Mouse (Mus musculus) MEL-GATA-1-ER (cell line): ENCODE results near the gene Mroh8.
"Not testable (repeated sequence)": the region's sequence is repeated elsewhere in the genome, so short reads cannot be mapped to it uniquely, and the experiment has no call there.

Experiments used
- DNase-seq: peaks from one replicate; pipeline ENCODE4 v3.0.0-alpha.2; 2012; ENCODE audit warnings: low read depth; ENCODE audit errors: extremely low read depth

The Mroh8 gene

DNA sequence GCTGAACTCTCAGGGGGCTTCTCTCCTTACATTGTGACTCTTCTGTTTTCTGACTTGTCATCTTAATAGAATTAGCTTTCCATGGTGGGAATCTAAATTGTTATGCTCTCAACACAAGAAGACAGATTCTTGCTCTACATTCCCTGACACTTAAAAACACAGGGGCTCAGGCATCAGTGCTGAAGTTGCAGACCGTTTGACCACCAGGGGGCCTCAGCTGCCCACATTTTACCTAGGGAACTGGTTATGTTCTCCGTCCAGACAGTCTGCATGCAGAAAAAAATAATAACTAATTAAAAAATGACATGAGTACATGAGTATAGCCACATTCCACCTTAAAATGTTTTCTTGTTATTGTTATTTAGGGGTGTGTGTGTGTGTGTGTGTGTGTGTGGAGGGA lies 12.7 kb upstream of the Mroh8 start:
- no peak for DNase-seq

DNA sequence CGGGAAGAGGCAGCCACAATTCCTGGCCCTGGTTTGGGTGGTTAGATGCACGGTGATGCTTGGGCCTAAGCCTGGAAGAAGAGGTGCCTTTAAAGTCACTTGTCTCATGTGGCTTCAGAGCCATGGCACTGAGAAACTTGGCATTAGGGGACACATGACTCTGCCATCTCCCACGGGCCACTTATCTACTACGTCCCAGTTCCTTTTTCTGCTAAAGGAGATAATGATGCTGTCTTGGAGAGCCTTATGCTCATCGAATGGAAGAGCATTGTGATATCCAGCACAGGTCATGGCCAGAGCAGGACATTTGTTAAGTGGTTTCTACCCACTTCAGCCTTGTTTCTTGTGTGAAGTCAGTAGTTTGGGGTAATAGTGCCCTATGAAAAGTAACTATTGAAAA lies 9.6 kb upstream of the Mroh8 start:
- DNase-seq, result peak; percentile 26

DNA sequence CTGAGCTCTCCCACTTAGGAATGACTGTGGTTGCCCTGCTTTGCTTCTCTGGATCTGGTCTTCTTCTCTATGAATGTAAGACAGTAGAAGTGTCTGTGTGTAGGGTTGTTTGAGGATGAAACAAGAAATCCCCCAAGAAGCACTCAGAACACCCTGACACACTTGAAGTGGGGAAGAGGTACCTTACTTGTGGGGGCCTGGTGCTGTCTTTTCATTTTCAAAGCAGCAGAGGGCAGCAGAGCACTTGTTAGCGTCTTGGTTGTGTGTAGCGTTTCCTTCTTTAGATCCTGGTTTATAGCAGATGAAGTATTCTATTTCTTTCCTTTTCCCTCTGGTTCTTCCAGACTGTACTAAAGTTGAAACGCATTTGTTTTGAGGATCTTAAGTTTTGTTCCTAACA lies 8.2 kb upstream of the Mroh8 start:
- DNase-seq, result peak; percentile 16

DNA sequence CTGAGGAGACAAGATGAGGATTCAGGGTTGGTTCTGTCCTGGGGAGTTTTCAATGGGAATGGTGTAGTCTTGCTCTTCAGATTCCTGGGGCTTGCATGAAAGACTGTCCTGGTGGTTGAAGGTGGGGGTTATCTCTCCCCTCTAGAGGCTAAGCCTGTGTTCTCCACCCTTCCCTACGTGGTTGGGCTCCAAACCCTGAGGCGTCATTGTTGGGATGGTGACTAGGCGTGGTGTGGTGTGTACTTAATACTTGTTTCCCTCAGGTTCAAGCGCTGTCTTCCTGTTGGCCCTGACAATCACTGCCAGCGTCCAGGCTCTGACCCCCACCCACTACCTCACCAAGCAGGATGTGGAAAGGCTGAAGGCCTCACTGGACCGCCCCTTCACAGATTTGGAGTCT lies 4.0 kb upstream of the Mroh8 start:
- no peak for DNase-seq

DNA sequence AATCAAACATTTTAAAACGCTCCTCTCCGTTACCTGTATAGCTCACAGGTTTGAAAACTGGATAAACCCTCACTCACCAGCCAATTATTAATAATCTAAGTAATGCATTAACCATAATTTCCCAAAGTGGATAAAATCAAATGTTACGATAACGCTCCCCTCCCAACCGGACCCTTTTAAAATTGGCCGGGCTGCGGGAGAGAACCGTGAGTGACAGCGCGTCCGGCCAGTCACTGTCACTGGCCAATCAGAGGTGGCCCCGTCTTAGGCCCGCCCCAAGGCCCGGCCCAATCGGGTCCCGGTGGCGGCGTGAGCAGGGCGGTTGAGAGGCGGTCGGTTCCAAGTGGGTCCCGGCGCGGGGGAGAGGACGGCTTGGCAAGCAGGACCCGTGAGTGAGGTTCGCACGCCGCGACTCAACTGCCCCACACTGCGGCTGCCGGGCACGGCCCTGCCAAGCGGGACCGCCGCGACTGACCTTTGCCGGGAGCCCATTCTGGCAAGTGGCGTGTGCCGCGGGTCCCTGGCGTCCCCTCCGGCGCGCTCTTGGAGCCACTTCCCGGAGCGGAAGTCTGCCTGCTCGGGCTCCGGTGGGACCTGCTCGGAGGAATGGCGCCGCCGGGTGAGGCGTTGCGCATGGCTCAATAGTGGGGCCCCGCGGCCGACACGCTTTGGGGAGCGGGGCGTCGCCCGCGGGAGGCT lies 483 bp downstream of the Mroh8 start, which contains the start of gene Rpn2:
Gene Rpn2 (plus strand): TSS at position 301 of the 699 bp plus-strand sequence.
- DNase-seq, result peak; percentile 66

DNA sequence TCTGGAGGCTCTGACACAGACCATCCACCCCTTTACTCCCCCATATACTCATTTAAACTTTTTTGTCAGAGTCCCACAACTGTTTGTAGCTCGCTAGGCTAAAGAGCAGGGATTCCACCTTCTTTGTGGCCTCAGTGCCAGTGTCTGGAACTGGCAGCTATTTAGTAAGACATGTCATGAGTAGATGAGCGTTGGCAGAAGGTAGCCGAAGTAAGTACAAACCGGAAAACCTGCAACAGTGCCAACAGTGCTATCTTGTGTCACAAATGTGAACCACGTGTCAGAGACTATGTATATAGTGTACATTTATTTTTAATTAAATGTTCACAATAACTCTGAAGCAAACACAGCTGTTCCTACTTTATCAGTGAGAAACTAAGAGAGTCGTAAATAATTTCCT lies 15.5 kb downstream of the Mroh8 start:
- no peak for DNase-seq

DNA sequence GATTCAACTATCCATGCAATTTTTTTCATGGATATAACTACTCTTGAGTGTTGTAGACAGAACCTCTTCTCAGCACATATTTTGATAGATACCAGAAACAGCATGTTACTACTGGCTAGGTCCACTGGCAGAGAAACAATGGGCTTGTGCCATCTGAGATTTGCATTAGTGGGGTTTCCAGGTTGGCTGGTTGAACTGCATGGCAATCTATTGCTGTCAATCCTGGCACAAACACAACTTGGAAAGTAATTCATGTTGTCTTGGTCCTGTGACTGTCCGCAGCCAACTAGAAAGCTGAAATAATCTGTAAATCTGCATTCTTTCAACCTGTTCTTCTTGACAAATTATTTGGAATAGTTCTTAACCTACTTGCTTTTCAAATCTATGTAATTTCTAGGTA lies 16.2 kb downstream of the Mroh8 start:
- no peak for DNase-seq

DNA sequence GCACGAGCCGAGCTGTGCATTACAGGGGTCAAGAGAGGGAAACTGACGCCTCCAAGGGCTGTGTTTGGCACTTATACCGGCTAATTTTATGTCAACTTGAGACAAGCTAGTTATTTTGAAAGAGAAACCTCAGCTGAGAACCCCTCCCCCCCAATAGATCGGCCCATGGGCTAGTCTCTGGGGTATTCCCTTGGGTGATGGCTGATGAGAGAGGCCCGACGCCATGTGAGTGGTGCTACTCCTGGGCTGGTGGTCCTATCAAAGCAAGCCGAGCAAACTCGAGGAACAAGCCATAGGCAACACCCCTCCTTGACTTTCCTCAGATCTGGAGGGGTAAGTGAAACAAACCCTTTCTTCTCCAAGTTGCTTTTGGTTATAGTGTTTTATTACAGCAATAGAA lies 16.8 kb downstream of the Mroh8 start:
- no peak for DNase-seq

DNA sequence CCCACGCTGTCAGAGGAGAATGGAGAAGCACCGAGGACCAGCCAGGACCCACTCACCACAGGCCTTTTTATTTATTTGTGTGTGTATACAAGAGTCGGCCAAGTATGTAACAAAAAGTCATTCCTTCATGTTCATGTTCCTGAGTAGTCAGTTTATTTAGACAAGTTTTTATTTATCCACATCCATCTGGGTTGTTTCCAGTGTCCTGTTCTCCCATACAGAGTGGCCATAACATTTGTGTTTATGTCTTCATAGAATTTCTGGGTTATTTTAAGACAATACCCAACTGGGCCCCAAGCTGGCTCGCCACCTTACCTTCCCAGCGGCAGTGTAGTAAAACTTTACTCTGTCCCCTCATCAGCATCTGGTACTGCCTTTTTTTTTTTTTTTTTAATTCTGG lies 17.4 kb downstream of the Mroh8 start:
- no peak for DNase-seq

DNA sequence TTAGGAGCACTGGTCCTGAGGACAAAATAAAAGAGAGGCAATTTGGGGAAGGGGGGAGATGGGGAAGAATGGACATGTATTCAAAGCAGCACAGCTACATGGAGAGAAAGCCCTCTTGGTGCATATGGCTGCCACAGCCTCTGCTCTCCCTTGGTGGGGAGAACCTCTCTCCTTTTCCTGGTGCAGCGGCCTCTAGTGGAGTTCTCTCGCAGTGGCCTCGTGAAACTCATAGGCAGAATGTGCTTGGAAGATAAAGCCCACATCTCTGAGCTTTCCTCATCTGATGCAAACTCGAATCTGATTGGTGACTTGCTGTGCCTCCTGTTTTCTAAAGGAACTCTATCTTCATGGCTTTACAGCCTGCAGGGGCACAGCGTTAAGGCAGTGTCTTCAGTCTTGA lies 19.6 kb downstream of the Mroh8 start:
- DNase-seq, result peak; percentile 59

DNA sequence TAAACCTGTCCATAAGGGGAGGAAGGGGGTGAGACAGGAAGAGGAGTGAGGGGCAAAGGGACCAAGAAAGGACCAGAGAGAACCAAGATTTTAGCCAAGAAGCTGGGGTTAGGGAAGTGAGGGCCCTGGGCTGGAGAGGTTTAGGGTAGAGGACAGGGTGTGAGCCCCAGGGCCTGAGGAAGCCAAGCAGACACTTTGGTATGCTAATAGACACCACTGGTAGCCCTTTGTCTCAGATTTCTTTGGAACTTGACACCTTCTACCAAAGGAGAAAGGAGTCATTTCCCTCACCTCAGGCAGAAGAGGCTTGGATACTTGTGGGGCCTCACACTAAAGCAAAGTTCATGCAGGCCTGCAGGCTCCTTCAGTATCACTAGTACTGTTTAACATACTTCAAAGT lies 31.2 kb downstream of the Mroh8 start:
- DNase-seq, result no peak

DNA sequence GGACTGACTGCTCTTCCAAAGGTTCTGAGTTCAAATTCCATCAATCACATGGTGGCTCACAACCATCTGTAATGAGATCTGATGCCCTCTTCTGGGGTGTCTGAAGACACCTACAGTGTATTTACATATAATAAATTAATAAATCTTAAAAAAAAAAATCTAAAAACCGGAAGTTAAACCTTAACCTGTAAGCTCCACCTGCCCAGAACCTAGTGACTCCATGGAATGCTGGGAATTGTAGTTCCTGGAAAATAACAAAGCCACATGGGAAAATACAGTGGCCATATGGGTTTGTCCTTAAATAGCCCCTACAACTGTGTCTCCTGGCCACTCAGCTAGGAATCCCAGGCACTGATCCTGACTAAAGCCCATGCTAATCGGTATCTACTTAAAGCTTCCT lies 33.7 kb downstream of the Mroh8 start:
- DNase-seq, result no peak

DNA sequence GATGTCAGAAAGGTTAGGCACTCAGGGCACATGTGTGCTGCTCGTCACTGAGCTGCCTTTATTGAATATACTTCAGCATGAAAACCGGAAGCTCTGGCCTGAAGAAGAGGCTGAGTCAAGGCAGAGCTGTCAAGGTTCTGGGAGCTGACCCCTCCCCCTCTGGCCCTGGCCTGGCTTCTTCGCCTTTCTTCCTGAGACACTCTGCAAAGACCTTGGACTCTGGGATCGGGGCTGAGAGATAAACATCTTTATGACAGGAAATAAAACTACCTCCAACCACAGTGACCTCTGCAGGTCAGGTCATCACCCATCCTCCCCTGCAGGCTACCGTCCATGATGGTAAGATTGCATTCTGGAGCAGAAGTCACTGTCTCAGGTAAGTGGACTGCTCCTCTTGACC lies 34.3 kb downstream of the Mroh8 start:
- no peak for DNase-seq

DNA sequence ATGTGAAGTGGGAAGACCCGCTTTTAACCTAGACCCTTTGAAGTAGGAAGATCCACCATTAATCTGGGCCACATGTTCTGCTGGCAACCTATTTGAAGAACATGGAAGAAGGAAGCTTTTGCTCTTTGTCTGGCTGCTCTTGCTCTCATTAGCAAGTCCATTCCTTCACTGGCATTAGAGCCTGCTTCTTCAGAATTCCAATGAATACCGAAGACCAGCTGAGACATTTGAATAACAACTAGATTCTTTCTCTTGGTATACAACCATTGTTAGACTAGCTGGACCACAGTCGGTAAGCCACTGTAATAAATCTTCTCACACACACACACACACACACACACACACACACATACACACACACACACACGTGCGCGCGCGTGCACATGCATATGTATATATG lies 43.4 kb downstream of the Mroh8 start:
- no peak for DNase-seq

DNA sequence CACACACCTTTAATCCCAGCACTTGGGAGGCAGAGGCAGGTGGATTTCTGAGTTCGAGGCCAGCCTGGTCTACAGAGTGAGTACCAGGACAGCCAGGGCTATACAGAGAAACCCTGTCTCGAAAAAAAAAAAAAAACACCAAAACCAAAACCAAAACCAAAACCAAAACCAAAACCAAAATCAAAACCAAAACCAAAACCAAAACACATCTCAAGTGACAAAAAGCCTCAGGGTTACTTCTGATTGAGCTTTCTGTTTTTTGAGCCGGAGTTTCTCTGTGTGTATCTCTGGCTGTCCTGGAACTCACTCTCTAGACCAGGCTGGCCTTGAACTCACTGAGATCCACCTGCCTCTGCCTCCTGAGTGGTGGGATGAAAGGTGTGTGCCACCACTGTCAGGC lies 57.4 kb downstream of the Mroh8 start:
- not testable (repeated sequence) for DNase-seq

DNA sequence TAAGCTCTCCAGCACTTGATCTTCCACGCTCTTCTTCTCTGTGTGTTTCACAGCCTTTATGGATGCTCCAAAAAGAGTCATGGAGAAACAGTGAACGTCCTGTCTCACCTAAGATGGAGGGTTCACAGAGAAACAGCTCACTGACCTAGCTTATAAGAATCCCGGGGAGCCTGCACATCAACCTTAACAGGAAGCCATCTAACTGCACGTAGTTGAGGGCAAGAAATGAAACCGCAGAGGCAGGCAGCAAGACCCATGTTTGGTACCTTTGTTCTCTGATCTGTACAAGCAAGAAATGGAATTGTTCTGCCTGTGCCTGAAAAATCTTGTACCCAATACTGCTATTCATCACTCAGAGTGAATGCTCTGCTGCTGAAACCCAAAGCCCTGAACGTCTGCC lies 59.2 kb downstream of the Mroh8 start:
- DNase-seq, result no peak

DNA sequence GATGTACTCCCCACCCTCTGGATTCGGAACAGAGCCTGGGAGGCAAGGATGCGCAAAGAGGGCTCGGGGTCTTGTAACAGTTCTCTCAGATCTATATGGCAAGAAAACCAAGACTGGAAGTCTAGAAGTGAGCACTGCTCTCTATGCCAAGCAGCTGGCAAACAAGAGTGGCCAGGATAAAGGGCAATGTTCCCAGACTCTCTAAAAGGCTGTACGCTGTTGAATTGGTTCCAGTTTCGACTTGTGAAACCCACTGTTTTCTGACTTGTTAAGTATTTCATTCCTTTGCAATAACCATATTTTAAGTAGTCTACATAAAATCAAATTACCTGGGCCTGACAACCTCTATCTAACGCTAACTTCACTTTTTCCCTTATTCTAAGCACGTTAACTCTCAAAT lies 67.6 kb downstream of the Mroh8 start:
- DNase-seq, result no peak

DNA sequence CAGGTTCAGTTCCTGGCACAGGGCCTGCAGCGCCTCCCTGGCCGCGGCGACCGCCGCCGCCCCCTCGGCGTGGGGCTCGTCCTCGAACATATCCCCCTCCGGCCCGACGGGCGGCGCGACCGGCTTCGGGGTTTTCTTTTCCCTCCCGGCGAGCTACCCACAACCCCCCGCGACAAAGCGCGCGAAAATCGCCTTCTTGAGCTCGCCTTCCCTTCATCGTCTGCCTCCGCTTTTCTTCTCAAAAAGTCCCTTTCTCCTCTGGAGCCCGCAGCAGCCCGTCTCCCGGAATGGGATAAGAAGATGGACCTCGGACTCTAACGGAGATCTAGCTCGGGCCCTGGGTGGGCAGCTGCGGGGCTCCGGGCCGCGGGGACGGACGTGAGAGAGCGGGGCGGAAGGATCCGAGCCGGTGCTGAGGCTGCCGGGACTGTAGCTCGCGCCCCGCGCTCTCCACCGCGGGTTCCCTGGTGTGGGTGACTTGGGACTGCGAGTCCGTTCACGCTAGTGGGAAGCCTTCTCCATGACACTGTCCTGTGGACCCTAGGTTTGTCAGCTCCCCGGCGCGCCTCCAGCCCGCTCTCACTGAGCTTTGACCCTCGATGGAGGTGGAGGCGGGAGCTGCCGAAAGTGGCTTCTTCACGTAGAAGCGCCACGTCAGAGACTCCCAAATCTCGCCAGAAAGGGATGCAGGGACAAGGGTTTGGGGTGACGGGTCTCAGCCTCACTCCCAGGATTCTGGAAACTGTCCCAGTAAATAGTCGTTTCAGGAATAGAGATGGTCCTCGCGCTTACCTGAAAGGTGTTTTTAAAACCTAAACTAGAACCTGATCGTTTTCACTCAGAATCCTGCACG lies 74.8 kb downstream of the Mroh8 start, which contains the start of gene Rbl1:
Gene Rbl1 (minus strand): TSS at position 169 of the 853 bp plus-strand sequence.
- DNase-seq, result peak; percentile 76

DNA sequence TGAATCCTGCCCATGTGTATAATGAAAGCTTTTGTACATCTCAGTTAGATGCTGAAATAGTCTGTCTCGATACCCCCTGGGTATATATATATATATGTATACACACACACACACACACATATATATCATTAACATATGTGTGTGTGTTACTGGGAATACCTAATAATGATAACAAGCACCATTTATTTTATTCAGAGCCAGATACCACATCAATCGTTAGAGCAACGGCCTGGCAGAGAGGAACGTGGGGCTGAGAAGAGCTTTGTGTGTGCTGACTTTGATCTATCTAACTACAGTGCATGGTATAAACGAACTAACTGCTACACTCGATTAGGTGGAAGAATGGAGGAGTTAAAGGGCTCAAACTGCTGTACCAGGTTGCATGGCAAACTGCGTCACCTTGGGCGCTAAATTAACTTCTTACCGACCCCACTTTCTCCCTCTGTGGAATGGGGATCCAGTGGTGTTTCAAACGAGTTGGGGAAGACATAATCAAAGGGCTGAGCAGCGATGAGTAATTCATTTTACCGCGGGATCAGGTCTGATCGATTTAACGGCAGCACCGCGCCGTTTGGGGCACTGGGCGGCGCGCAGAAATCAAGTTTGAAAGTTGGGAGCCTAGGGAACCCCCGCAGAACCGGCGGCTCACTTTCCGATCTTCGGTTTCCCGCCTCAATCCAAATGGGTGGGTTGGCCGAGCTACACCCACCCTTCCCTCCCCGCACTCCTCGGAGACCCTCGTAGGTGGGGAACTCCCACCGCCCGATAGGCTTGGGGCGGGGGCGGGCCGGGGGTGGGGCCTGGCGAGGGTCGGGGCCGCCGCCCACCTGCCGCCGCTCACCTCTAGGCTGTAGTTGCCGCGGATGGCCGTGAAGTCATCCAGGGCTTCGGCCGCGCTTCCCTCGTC lies 75.6 kb downstream of the Mroh8 start:
- peak; percentile 36 for DNase-seq

DNA sequence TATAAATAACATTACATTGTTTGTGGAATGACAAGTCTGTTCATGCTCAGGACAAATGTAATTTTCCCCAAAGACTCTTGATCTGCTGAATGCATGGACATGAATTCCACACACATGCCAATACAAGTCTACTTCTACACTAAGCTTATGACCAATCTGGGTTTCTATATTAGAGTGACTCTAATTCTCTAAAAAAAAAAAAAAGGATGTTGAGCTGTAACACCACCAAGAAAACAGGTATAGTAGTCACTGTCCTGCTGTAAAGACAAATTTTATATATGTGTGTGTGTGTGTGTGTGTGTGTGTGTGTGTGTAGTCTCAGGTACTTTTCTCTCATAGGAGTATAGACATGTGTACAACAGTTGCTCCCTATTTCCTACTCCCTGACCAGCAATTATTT lies 76.3 kb downstream of the Mroh8 start:
- DNase-seq, result no peak

DNA sequence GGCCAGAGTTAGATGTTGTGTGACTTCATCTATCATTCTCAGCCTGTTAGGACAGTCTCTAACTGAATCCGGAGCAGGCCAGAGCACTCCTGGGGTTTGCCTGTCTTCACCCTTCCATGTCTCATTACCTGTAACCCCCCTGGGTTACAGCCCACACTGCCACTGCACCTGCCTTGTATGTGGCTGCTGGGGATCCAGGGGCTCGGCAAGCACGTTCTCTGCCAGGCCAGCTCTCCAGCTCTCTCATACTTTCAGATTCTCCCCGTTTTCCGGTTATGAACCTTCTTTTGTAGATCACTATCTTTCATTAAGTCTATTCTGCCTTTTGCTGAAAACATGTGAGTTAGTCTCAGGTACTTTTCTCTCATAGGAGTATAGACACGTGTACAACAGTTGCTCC lies 77.0 kb downstream of the Mroh8 start:
- DNase-seq, result no peak
